Mouse (Mus musculus) limb, embryonic 14.5 days (tissue): Measurements from ENCODE around the gene Alk. TPM values are rescaled to one million over a fixed set of nuclear protein-coding genes. Genes with fewer than 3 reads are reported as not detected.

ENCODE experiments used
- ATAC-seq: fragments of 200-750 bp; cut with Nextera tagmentation; 2 replicates; pipeline ENCODE4 v1.8.0; 2017; ENCODE audit warnings: low read depth, moderate number of reproducible peaks, moderate TSS enrichment; ENCODE audit not compliant: low FRiP score
- DNase-seq: peaks from one replicate; pipeline ENCODE4 v3.0.0-alpha.2; 2015; ENCODE audit warnings: low spot score
- H3K27ac ChIP-seq: fragments of 300-500 bp; sonication (generic); replicated peaks from 2 replicates; pipeline ENCODE4 v1.5.1; 2014; ENCODE audit warnings: low read depth, mild to moderate bottlenecking, low read length, moderate library complexity, mixed read lengths
- H3K27me3 ChIP-seq: fragments of 300-500 bp; sonication (generic); 2 replicates; pipeline ENCODE4 v1.6.1; 2014; ENCODE audit warnings: low read length, mixed read lengths; ENCODE audit not compliant: control insufficient read depth, insufficient read depth
- H3K36me3 ChIP-seq: fragments of 300-500 bp; sonication (generic); 2 replicates; pipeline ENCODE4 v1.6.1; 2014; ENCODE audit warnings: mild to moderate bottlenecking, low read length, moderate library complexity, mixed read lengths; ENCODE audit not compliant: control insufficient read depth, insufficient read depth
- H3K4me1 ChIP-seq: fragments of 300-500 bp; sonication (generic); 2 replicates; pipeline ENCODE4 v1.6.1; 2014; ENCODE audit warnings: antibody characterized with exemption, low read length, mixed read lengths; ENCODE audit not compliant: control insufficient read depth, insufficient read depth
- H3K4me2 ChIP-seq: fragments of 300-500 bp; sonication (generic); replicated peaks from 2 replicates; pipeline ENCODE4 v1.6.1; 2014; ENCODE audit warnings: low read depth, mild to moderate bottlenecking, low read length, moderate library complexity; ENCODE audit not compliant: severe bottlenecking
- H3K4me3 ChIP-seq: fragments of 300-500 bp; sonication (generic); replicated peaks from 2 replicates; pipeline ENCODE4 v1.5.1; 2014; ENCODE audit warnings: low read length
- H3K9ac ChIP-seq: fragments of 300-500 bp; sonication (generic); 2 replicates; pipeline ENCODE4 v1.6.1; 2014; ENCODE audit warnings: mild to moderate bottlenecking, low read depth, low read length, moderate library complexity; ENCODE audit not compliant: severe bottlenecking
- H3K9me3 ChIP-seq: fragments of 300-500 bp; sonication (generic); 2 replicates; pipeline ENCODE4 v1.6.1; 2016; ENCODE audit warnings: low read length; ENCODE audit not compliant: control insufficient read depth
- POLR2A ChIP-seq: fragments of 200-500 bp; IDR thresholded peaks from 2 replicates; pipeline ENCODE4 v1.8.0; 2012; ENCODE audit warnings: inconsistent platforms, mild to moderate bottlenecking, moderate library complexity, borderline replicate concordance; ENCODE audit not compliant: insufficient read depth, insufficient read length; ENCODE audit errors: extremely low read depth
- WGBS: fragments of 180-500 bp; shearing (Covaris S2); extraction: QIAGEN DNeasy Blood & Tissue Kit; methylation state at CpG from one replicate; pipeline ENCODE4 v1.1.7; 2014; 5-methylcytosine and 5-hydroxymethylcytosine counted together
- polyA plus RNA-seq, 2 experiments: library from polyadenylated mRNA; depleted of rRNA in 1 of 2; stranded (reverse) in 1 of 2; unstranded in 1 of 2; fragments of >200 nt; fragmentation: Nextera tagmentation in 1 of 2; extraction: Ambion mirVana in 1 of 2; gene quantifications; 2 replicates each; pipeline versions ENCODE4 v1.2.1 to v1.2.3; 2012 to 2014

Alk gene
- polyA plus RNA-seq, 2 experiments, result 0.43 to 0.45 TPM

- ATAC-seq (no peak), DNase-seq (no peak)
- Histone ChIP-seq H3K27me3 (no peaks in the 10 kb centered on the region), H3K4me1 (no peaks in the 10 kb centered on the region), H3K36me3 (no peaks in the 10 kb centered on the region), H3K9me3 (no peaks in the 10 kb centered on the region), H3K4me3 (no peak overlapping the region), H3K9ac (no peak overlapping the region), H3K27ac (no peak overlapping the region), H3K4me2 (no peak overlapping the region)
- WGBS, result 68% methylated on average over 3 of the region's 3 CpGs
- no peak for TF ChIP-seq POLR2A
Measured at GRCm38 (mm10) chr17:72285961-72286360, 318.5 kb downstream of the Alk start.

DNA sequence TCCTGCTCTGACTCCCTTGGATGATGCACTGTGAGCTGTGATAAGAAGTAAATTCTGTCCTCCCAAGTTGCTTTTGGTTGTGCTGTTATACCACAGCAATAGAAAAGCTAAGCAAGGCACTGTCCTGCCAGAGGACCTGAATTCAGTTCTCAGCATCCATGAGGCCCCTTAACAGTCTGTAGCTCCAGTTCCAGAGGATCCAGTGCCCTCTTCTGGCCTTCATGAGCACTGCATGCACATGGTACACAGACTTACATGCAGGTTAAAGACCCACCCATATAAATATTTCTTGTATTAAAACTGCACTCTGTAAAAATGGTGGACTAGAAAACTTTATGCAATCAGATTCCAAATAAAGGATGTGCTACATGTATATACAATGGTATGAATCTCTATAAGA lies 326.1 kb downstream of the Alk start:
- Histone ChIP-seq H3K4me2 (no peak overlapping the region), H3K27ac (no peak overlapping the region), H3K27me3 (no peaks in the 10 kb centered on the region), H3K4me3 (no peak overlapping the region), H3K9ac (no peak overlapping the region), H3K9me3 (no peaks in the 10 kb centered on the region), H3K36me3 (no peaks in the 10 kb centered on the region), H3K4me1 (no peaks in the 10 kb centered on the region)
- TF ChIP-seq POLR2A, result no peak
- ATAC-seq, result no peak
- no peak for DNase-seq

GRCm38 (mm10) chr17:72276778-72277177 lies 327.6 kb downstream of the Alk start:
- H3K9me3 ChIP-seq, result no peaks in the 10 kb centered on the region
- H3K4me3 ChIP-seq, result no peak overlapping the region
- no peak overlapping the region for H3K27ac ChIP-seq
- H3K36me3 ChIP-seq, result no peaks in the 10 kb centered on the region
- ATAC-seq (no peak), DNase-seq (no peak)
- H3K9ac ChIP-seq, result no peak overlapping the region
- no peaks in the 10 kb centered on the region for H3K4me1 ChIP-seq
- H3K4me2 ChIP-seq, result no peak overlapping the region
- 75% methylated on average over 6 of the region's 6 CpGs for WGBS
- no peak for TF ChIP-seq POLR2A
- no peaks in the 10 kb centered on the region for H3K27me3 ChIP-seq

- DNase-seq (no peak), ATAC-seq (no peak)
Measured at GRCm38 (mm10) chr17:72275391-72275904, 329.0 kb downstream of the Alk start.

GRCm38 (mm10) chr17:72274205-72274604 lies 330.2 kb downstream of the Alk start:
- TF ChIP-seq POLR2A, result no peak
- no peaks in the 10 kb centered on the region for H3K4me1 ChIP-seq
- H3K27me3 ChIP-seq, result no peaks in the 10 kb centered on the region
- DNase-seq (no peak), ATAC-seq (no peak)
- no peaks in the 10 kb centered on the region for H3K9me3 ChIP-seq
- H3K9ac ChIP-seq, result no peak overlapping the region
- no peak overlapping the region for H3K4me2 ChIP-seq
- no peak overlapping the region for H3K27ac ChIP-seq
- no peaks in the 10 kb centered on the region for H3K36me3 ChIP-seq
- 84% methylated on average over 5 of the region's 5 CpGs for WGBS
- no peak overlapping the region for H3K4me3 ChIP-seq

More at GRCm38 (mm10) chr17:72275391-72275904, 329.0 kb downstream of the Alk start:
- H3K9ac ChIP-seq, result no peak overlapping the region
- H3K4me2 ChIP-seq, result no peak overlapping the region
- no peaks in the 10 kb centered on the region for H3K4me1 ChIP-seq
- no peaks in the 10 kb centered on the region for H3K27me3 ChIP-seq
- H3K27ac ChIP-seq, result no peak overlapping the region
- no peak overlapping the region for H3K4me3 ChIP-seq
- no peaks in the 10 kb centered on the region for H3K9me3 ChIP-seq
- TF ChIP-seq POLR2A, result no peak
- H3K36me3 ChIP-seq, result no peaks in the 10 kb centered on the region
- 80% methylated on average over 8 of the region's 8 CpGs for WGBS

DNA sequence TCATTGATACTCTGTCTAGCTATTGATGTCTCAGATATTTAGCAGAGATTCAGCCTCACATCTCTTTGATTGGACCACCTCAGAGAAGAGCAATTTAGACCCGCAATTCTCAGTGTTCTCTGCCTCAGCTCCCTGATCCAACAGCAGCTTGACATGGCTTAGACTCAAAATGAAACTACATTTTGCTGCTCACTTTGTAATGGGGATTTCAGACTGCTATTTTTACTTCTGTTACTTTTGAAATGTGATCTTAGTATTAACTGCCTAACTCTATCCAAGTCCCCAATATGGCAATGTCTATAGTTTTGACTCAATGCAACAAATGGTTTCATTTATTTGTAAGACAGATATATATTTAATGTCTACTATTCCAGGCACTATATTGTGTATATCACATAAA lies 332.8 kb downstream of the Alk start:
- ATAC-seq (no peak), DNase-seq (no peak)
- no peak for TF ChIP-seq POLR2A
- Histone ChIP-seq H3K9me3 (no peaks in the 10 kb centered on the region), H3K4me3 (no peak overlapping the region), H3K9ac (no peak overlapping the region), H3K27ac (no peak overlapping the region), H3K27me3 (no peaks in the 10 kb centered on the region), H3K4me1 (no peaks in the 10 kb centered on the region), H3K36me3 (no peaks in the 10 kb centered on the region), H3K4me2 (no peak overlapping the region)
- WGBS, result 87% methylated on average over 1 of the region's 1 CpGs
